Mouse (Mus musculus) stomach, embryonic 16.5 days (tissue): ENCODE results near the gene Krt34. TPM values are rescaled to one million over a fixed set of nuclear protein-coding genes. Genes with fewer than 3 reads are reported as not detected.

Experiments
- ATAC-seq: fragments of 200-750 bp; cut with Nextera tagmentation; 2 replicates; pipeline ENCODE4 v1.8.0; 2017; ENCODE audit warnings: moderate number of reproducible peaks, moderate TSS enrichment; ENCODE audit not compliant: insufficient read depth, low FRiP score
- H3K27ac ChIP-seq: fragments of 300-500 bp; sonication (generic); 2 replicates; pipeline ENCODE4 v1.5.1; 2014; ENCODE audit warnings: low read length
- H3K27me3 ChIP-seq: fragments of 300-500 bp; sonication (generic); 2 replicates; pipeline ENCODE4 v1.6.1; 2014; ENCODE audit warnings: low read length, control low read depth, mixed read lengths; ENCODE audit not compliant: control insufficient read depth, insufficient read depth
- H3K36me3 ChIP-seq: fragments of 300-500 bp; sonication (generic); 2 replicates; pipeline ENCODE4 v1.6.1; 2014; ENCODE audit warnings: low read length; ENCODE audit not compliant: control insufficient read depth, insufficient read depth
- H3K4me1 ChIP-seq: fragments of 300-500 bp; sonication (generic); 2 replicates; pipeline ENCODE4 v1.6.1; 2014; ENCODE audit warnings: low read length, control low read depth, mixed read lengths; ENCODE audit not compliant: control insufficient read depth, insufficient read depth
- H3K4me2 ChIP-seq: fragments of 300-500 bp; sonication (generic); 2 replicates; pipeline ENCODE4 v1.6.1; 2014; ENCODE audit warnings: low read depth, low read length, mixed read lengths
- H3K4me3 ChIP-seq: fragments of 300-500 bp; sonication (generic); replicated peaks from 2 replicates; pipeline ENCODE4 v1.5.1; 2014; ENCODE audit warnings: mild to moderate bottlenecking, low read length
- H3K9ac ChIP-seq: fragments of 300-500 bp; sonication (generic); 2 replicates; pipeline ENCODE4 v1.6.1; 2014; ENCODE audit warnings: low read length
- H3K9me3 ChIP-seq: fragments of 300-500 bp; sonication (generic); replicated peaks from 2 replicates; pipeline ENCODE4 v1.6.1; 2016; ENCODE audit warnings: low read length, control low read depth; ENCODE audit not compliant: control insufficient read depth
- WGBS: fragments of 180-500 bp; shearing (Covaris S2); extraction: QIAGEN DNeasy Blood & Tissue Kit; methylation state at CpG from one replicate; pipeline ENCODE4 v1.1.7; 2014; 5-methylcytosine and 5-hydroxymethylcytosine counted together
- polyA plus RNA-seq: library from polyadenylated mRNA; unstranded; fragments of >200 nt; fragmentation: Nextera tagmentation; extraction: Ambion mirVana; gene quantifications from 2 replicates; pipeline ENCODE4 v1.2.1, GENCODE M21; 2015

Gene Krt34
- polyA plus RNA-seq, 1 experiment from 2014 or later, result 3.2 TPM

DNA sequence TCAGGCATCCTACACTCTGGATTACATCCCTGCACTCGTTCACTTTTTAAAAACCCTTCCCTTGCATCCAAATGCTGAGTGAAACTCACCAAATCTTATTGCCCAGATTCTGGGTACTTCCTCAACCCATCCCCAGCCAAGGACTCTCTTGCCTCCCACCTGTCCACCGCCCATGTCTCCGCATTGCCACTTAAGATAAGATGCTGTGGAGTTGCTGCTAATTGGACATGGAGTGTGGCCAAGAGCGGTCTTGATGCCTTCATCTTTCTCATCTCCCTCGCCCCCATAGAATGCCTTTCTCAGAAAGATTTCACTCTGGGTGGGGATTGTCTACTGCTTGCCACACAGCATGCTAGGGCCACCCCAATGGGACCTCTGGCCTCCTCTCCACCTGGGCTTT, 33.0 kb downstream of the Krt34 start:
- H3K27ac ChIP-seq, result no peak overlapping the region
- no peaks in the 10 kb centered on the region for H3K9me3 ChIP-seq
- H3K4me3 ChIP-seq, result no peak overlapping the region
- WGBS, result 83% methylated on average over 5 of the region's 5 CpGs
- H3K27me3 ChIP-seq, result no peaks in the 10 kb centered on the region
- H3K4me1 ChIP-seq, result no peaks in the 10 kb centered on the region
- H3K4me2 ChIP-seq, result no peak overlapping the region
- no peak overlapping the region for H3K9ac ChIP-seq
- ATAC-seq, result no peak
- H3K36me3 ChIP-seq, result no peaks in the 10 kb centered on the region

DNA sequence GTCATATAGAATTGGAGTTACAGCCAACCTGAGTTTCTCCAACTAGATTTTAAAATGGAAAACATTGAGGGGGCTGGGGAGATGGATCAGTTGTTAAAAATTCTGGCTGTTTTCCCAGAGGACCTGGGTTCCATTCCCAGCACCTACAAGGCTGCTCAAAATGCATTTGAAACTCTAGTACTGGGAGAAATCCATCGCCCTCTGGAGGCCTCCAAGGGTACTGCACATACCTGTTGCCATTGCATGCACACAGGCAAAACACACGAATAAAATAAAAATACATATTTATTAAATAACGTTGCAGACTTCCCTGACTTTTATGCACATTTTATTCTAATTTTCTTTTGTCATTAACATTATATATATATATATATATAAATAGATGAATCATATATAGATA, 34.7 kb downstream of the Krt34 start:
- Histone ChIP-seq H3K9ac (no peak overlapping the region), H3K36me3 (no peaks in the 10 kb centered on the region), H3K4me1 (no peaks in the 10 kb centered on the region), H3K4me2 (no peak overlapping the region), H3K9me3 (no peaks in the 10 kb centered on the region), H3K27ac (peak overlapping the region; percentile 71), H3K4me3 (no peak overlapping the region), H3K27me3 (no peaks in the 10 kb centered on the region)
- WGBS, result 59% methylated on average over 3 of the region's 3 CpGs
- no peak for ATAC-seq

DNA sequence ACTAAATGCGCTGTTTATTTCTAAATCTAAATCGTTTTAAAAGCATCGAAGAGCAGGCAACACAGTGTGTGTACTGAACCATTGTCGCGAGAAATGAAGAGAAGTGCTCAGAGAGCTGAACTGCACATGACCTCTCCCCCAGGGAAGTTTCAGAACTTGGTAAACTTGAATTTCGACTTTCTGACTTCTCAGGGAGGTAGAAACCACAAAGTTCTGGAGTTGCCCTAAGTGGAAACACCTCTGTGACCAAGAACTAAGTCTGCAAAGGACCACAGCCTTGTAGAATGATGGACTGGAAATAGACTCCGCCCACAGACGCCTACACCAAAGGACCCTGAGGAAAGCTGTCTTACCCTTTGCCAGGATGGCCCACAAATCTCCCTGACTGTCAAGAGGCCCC, 35.4 kb downstream of the Krt34 start:
- H3K4me1 ChIP-seq, result no peaks in the 10 kb centered on the region
- no peaks in the 10 kb centered on the region for H3K9me3 ChIP-seq
- no peak overlapping the region for H3K9ac ChIP-seq
- peak; percentile 56; the same call in 1 of the 2 replicates for ATAC-seq
- no peaks in the 10 kb centered on the region for H3K36me3 ChIP-seq
- H3K27ac ChIP-seq, result peak overlapping the region; percentile 71
- 65% methylated on average over 8 of the region's 8 CpGs for WGBS
- no peak overlapping the region for H3K4me3 ChIP-seq
- no peak overlapping the region for H3K4me2 ChIP-seq
- no peaks in the 10 kb centered on the region for H3K27me3 ChIP-seq

DNA sequence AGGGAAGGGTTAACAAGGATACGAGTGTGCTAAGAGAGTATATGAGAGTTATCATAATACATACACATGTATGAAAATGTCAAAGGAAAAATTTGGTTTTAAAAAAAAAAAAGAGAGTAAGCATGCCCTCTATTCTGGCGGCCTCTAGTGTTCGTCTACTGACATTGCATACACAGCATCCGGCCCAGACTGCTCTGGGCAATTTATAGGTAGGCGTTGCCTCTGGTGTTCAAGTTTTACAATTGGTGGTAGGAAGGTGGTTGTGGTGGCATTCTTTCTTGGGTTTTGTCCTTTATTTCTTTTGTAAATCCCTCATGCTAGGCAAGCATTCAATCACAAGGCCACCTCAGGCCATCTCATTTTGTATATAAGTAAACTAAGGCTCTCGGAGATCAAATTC, 36.5 kb downstream of the Krt34 start:
- H3K4me1 ChIP-seq, result no peaks in the 10 kb centered on the region
- H3K36me3 ChIP-seq, result no peaks in the 10 kb centered on the region
- no peaks in the 10 kb centered on the region for H3K9me3 ChIP-seq
- H3K27ac ChIP-seq, result no peak overlapping the region
- H3K27me3 ChIP-seq, result no peaks in the 10 kb centered on the region
- no peak overlapping the region for H3K4me3 ChIP-seq
- ATAC-seq, result no peak
- no peak overlapping the region for H3K9ac ChIP-seq
- 20% methylated on average over 6 of the region's 6 CpGs for WGBS
- H3K4me2 ChIP-seq, result no peak overlapping the region

DNA sequence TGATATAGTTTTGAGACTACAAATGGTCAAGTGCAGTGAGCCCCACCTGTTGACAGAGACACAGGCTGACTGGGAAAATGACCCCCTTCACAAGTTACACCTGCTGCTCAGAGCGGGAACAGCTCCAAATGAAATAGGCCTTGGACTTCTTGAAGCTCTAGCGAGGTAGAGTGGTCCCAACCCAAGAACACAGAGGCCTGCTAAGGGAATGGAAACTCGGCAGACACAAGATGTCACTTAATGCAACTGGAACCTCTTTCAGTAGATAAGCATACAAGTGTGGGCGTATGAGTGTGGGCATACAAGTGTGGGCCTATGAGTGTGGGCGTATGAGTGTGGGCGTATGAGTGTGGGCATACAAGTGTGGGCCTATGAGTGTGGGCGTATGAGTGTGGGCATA, 42.3 kb downstream of the Krt34 start:
- H3K36me3 ChIP-seq, result no peaks in the 10 kb centered on the region
- H3K27me3 ChIP-seq, result peaks cover 4% of the 10 kb centered on the region; the same call in 1 of the 2 replicates
- H3K4me3 ChIP-seq, result no peak overlapping the region
- no peak for ATAC-seq
- no peak overlapping the region for H3K4me2 ChIP-seq
- WGBS, result 90% methylated on average over 7 of the region's 7 CpGs
- no peak overlapping the region for H3K9ac ChIP-seq
- H3K9me3 ChIP-seq, result no peaks in the 10 kb centered on the region
- no peaks in the 10 kb centered on the region for H3K4me1 ChIP-seq
- no peak overlapping the region for H3K27ac ChIP-seq

DNA sequence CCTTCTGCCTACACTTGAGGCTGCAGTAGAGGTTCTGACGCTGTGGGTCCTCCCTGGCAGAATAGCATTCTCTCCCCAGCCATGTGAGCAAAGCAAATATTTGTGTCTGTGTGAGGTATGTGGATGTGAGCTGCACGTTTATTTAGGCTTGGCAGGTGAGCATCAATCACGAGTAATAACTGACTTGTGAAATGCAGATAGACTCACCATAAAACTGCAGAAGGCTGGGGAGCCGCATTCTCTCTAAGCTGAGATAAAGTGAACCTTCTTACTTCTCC, 47.0 kb downstream of the Krt34 start:
- no peak overlapping the region for H3K27ac ChIP-seq
- H3K9me3 ChIP-seq, result no peaks in the 10 kb centered on the region
- H3K4me2 ChIP-seq, result no peak overlapping the region
- H3K4me1 ChIP-seq, result no peaks in the 10 kb centered on the region
- 22% methylated on average over 4 of the region's 4 CpGs for WGBS
- H3K9ac ChIP-seq, result no peak overlapping the region
- H3K27me3 ChIP-seq, result peaks cover 4% of the 10 kb centered on the region; the same call in 1 of the 2 replicates
- H3K36me3 ChIP-seq, result no peaks in the 10 kb centered on the region
- ATAC-seq, result no peak
- H3K4me3 ChIP-seq, result no peak overlapping the region

DNA sequence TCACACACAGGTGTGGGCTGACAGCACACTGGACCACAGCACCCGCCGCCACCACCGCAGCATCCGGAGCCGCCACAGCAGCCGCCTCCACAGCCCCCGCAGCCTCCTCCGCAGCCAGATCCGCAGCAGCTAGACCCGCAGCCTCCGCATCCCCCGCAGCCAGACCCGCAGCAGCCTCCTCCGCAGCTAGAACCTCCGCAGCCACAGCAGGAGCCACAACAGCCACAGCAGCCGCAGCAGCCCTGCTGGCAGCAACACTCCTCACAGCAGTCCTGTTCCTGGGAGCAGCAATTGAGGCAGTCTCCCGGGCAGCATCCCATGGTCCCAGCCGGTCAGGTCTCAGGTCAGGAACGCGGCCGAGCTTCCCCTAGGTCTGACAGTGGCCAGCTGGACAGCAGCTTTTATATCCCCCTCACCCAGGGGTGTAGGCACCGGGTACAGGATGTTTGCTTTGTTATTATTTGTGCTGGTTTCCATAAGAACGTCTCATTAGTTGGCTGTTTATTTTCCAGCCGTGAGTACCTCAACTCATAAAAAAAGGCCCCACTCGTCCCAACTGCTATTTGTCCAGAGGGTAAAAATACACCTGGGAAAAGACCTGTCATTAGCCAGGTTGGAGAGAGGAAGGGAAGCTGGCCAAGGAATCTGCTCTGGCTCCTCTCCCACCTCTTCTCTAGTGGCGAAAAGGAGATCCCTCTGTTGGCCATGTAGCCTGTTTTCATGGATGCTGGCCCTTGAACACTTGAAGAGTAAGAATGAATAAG, 47.6 kb downstream of the Krt34 start, which contains the start of gene Krtap17-1:
TSS of gene Krtap17-1 (minus strand) at position 375 of the 764 bp plus-strand sequence.
- Histone ChIP-seq H3K9ac (no peak within 1 kb of the TSS), H3K4me3 (no peak within 1 kb of the TSS), H3K4me2 (no peak within 1 kb of the TSS), H3K36me3 (no peaks in the 10 kb centered on the region), H3K27me3 (peaks cover 4% of the 10 kb centered on the region; the same call in 1 of the 2 replicates), H3K27ac (no peak within 1 kb of the TSS), H3K4me1 (no peaks in the 10 kb centered on the region), H3K9me3 (no peaks in the 10 kb centered on the region)
- WGBS, result 14% methylated on average over 26 of the region's 26 CpGs
- ATAC-seq, result no peak

DNA sequence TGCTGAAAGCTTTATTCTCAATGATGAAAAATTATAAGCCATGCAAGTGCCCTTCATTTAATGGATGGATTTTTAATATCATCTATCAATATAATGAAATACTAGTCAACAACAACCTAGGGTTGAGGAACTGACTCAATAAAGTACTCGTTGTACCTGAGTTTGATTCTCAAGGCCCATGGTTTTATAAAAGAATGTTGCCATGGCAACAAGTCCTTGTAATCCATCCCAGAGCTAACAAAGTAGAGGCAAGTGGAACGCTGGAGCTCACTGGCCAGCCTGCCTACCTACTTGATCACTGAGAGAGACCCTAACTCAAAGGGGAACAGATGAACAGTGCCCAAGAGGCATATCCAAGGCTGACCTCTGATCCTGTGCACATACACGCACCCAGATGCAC, 50.8 kb downstream of the Krt34 start:
- 72% methylated on average over 3 of the region's 3 CpGs for WGBS
- Histone ChIP-seq H3K4me1 (no peaks in the 10 kb centered on the region), H3K36me3 (no peaks in the 10 kb centered on the region), H3K4me3 (no peak overlapping the region), H3K27ac (no peak overlapping the region), H3K9me3 (no peaks in the 10 kb centered on the region), H3K9ac (no peak overlapping the region), H3K4me2 (no peak overlapping the region), H3K27me3 (peaks cover 4% of the 10 kb centered on the region; the same call in 1 of the 2 replicates)
- no peak for ATAC-seq

DNA sequence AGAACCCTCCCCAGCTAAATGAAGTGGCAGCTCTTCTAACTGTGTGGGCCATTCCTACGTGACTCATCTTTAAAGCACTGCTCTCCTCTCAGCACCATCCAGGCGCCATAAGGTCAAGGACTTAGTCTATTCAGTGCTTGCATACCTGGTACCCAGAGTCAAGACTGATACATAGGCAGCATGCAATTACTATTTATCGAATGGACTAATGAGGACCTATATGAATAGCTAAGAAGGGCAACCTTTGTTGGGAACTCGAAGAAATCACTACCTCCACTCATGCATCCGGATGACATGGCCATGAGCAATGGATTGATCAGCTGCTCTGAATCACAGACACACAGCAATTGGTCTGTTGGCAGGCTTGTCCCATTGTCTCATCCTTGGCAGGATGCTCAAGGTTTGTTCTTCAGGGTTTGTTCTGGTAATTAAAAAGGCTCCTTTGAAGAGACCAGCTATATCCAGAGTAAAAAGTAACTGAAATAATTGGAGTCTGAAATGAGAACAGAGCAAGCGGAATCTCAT, 51.4 kb downstream of the Krt34 start:
- no peak overlapping the region for H3K9ac ChIP-seq
- ATAC-seq, result no peak
- H3K4me3 ChIP-seq, result no peak overlapping the region
- WGBS, result 88% methylated on average over 6 of the region's 6 CpGs
- no peaks in the 10 kb centered on the region for H3K36me3 ChIP-seq
- no peak overlapping the region for H3K27ac ChIP-seq
- no peaks in the 10 kb centered on the region for H3K9me3 ChIP-seq
- H3K4me2 ChIP-seq, result no peak overlapping the region
- H3K4me1 ChIP-seq, result no peaks in the 10 kb centered on the region
- H3K27me3 ChIP-seq, result no peaks in the 10 kb centered on the region
